Comparison of ENCODE assay signal across 17 mouse cellular contexts in genomic region chr15:25972758-25973157, GRCm38 (mm10).
"Had no signal": no experiment of that assay in that cellular context is flagged by ENCODE, and none has a peak within 500 bp of the region (broad histone marks: within the 10 kb centered on the region; RNA-seq: fewer than 3 reads in every experiment).

No protein-coding gene starts in this region.

- DNase-seq: lung, adult 18-20 months; lung, embryonic 14.5 days; lung, postnatal 10 days; lung, postnatal 4 days; midbrain, embryonic 14.5 days; right cerebral cortex, postnatal 14 days; thymus, adult 2 months; thymus, postnatal 25 days; thymus, postnatal 4 days had no signal

- H3K27ac ChIP-seq: midbrain, embryonic 10.5 days; midbrain, embryonic 12.5 days; neural tube, embryonic 13.5 days; neural tube, embryonic 15.5 days; stomach, embryonic 15.5 days; stomach, postnatal 0 days had no signal

- ATAC-seq: midbrain, embryonic 16.5 days had no signal

- H3K4me1 ChIP-seq: midbrain, embryonic 10.5 days; midbrain, embryonic 12.5 days; neural tube, embryonic 13.5 days; neural tube, embryonic 15.5 days; stomach, embryonic 15.5 days had no signal

- H3K36me3 ChIP-seq: midbrain, embryonic 10.5 days; midbrain, embryonic 12.5 days; neural tube, embryonic 15.5 days; stomach, embryonic 15.5 days had no signal

- H3K4me3 ChIP-seq: midbrain, embryonic 10.5 days; midbrain, embryonic 12.5 days; myocyte; neural tube, embryonic 13.5 days; neural tube, embryonic 15.5 days; stomach, embryonic 15.5 days had no signal

- H3K27me3 ChIP-seq: midbrain, embryonic 12.5 days; neural tube, embryonic 13.5 days; neural tube, embryonic 15.5 days; stomach, embryonic 15.5 days had no signal

- H3K9ac ChIP-seq: lung, embryonic 14.5 days; midbrain, embryonic 12.5 days; neural tube, embryonic 13.5 days; neural tube, embryonic 15.5 days; stomach, embryonic 15.5 days had no signal
